Mouse (Mus musculus) myocyte (in vitro differentiated cells): Measurements from ENCODE around the gene Mybpc3.

Experiments used
- SRF ChIP-seq: IDR thresholded peaks from one replicate; pipeline ENCODE4 v1.6.1; 2011; ENCODE audit warnings: low read depth; ENCODE audit not compliant: control insufficient read depth, insufficient read length
- TCF12 ChIP-seq: IDR thresholded peaks from one replicate; pipeline ENCODE4 v1.6.1; 2011; ENCODE audit warnings: mild to moderate bottlenecking, control low read depth; ENCODE audit not compliant: poor library complexity, insufficient read depth, severe bottlenecking

DNA sequence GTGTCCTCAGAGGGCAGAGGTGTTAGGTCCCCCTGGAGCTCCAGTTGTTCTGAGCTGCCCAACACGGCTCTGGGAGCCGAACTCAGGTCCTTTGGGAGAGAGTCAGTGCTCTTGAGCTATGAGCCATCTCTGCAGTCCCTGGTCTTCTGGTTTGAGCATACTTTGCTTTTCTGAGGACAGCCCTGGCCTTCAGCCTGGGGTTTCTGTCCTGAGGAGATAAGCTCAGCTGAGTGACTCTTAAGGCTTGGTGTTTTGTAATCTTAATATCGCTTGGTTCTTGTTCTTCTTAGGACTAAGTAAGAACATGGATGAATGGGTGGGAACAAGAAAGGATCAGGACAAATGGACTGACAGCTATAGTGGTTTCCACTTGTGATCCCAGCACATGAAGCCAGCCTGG, 9.8 kb upstream of the Mybpc3 start:
- no peak for TF ChIP-seq TCF12
- no peak for TF ChIP-seq SRF
